Mouse (Mus musculus): ENCODE data around the gene Atp2b1. TPM values are rescaled to one million over a fixed set of nuclear protein-coding genes. Genes with fewer than 3 reads are reported as not detected.

Gene Atp2b1
- polyA plus RNA-seq, 1 experiment: 54.1 TPM

- Histone ChIP-seq H3K4me3 (replicated peaks; ENCODE audit: control insufficient read depth, low read depth, low read length) (no peak overlapping the region), H3K4me1 (ENCODE audit: control insufficient read depth, insufficient read depth, low read length) (no peaks in the 10 kb centered on the region; the same call in 1 of the 2 replicates), H3K27ac (ENCODE audit: control insufficient read depth, insufficient read depth, low read depth, low read length, poor library complexity) (no peak overlapping the region)
- no peak for TF ChIP-seq CTCF (IDR thresholded peaks at IDR 0.05; ENCODE audit: control insufficient read depth, insufficient read depth, low read length)
- TF ChIP-seq POLR2A (IDR thresholded peaks at IDR 0.05; ENCODE audit: borderline replicate concordance, control insufficient read depth, low read depth, low read length): no peak
- WGBS: 85% methylated on average over 18 of the region's 18 CpGs
These were observed 58.9 kb downstream of the Atp2b1 start for GRCm38 (mm10) chr10:98972912-98973605.

GRCm38 (mm10) chr10:98974645-98975044, 60.4 kb downstream of the Atp2b1 start:
- H3K27ac ChIP-seq (ENCODE audit: control insufficient read depth, insufficient read depth, low read depth, low read length, poor library complexity): no peak overlapping the region
- 74% methylated on average over 3 of the region's 3 CpGs for WGBS
- TF ChIP-seq POLR2A (IDR thresholded peaks at IDR 0.05; ENCODE audit: borderline replicate concordance, control insufficient read depth, low read depth, low read length) (no peak), CTCF (IDR thresholded peaks at IDR 0.05; ENCODE audit: control insufficient read depth, insufficient read depth, low read length) (no peak)
- H3K4me3 ChIP-seq (replicated peaks; ENCODE audit: control insufficient read depth, low read depth, low read length): no peak overlapping the region
- no peaks in the 10 kb centered on the region; the same call in 1 of the 2 replicates for H3K4me1 ChIP-seq (ENCODE audit: control insufficient read depth, insufficient read depth, low read length)

- no peaks in the 10 kb centered on the region; the same call in 1 of the 2 replicates for H3K4me1 ChIP-seq (ENCODE audit: control insufficient read depth, insufficient read depth, low read length)
- TF ChIP-seq POLR2A (IDR thresholded peaks at IDR 0.05; ENCODE audit: borderline replicate concordance, control insufficient read depth, low read depth, low read length) (no peak), CTCF (IDR thresholded peaks at IDR 0.05; ENCODE audit: control insufficient read depth, insufficient read depth, low read length) (no peak)
- H3K4me3 ChIP-seq (replicated peaks; ENCODE audit: control insufficient read depth, low read depth, low read length): no peak overlapping the region
- no peak overlapping the region for H3K27ac ChIP-seq (ENCODE audit: control insufficient read depth, insufficient read depth, low read depth, low read length, poor library complexity)
- WGBS: 78% methylated on average over 6 of the region's 6 CpGs
These were observed 61.4 kb downstream of the Atp2b1 start for GRCm38 (mm10) chr10:98975611-98976010.

GRCm38 (mm10) chr10:98976877-98977494, 62.8 kb downstream of the Atp2b1 start:
- TF ChIP-seq CTCF (IDR thresholded peaks at IDR 0.05; ENCODE audit: control insufficient read depth, insufficient read depth, low read length) (no peak), POLR2A (IDR thresholded peaks at IDR 0.05; ENCODE audit: borderline replicate concordance, control insufficient read depth, low read depth, low read length) (no peak)
- no peak overlapping the region for H3K4me3 ChIP-seq (replicated peaks; ENCODE audit: control insufficient read depth, low read depth, low read length)
- no peak overlapping the region for H3K27ac ChIP-seq (ENCODE audit: control insufficient read depth, insufficient read depth, low read depth, low read length, poor library complexity)
- 81% methylated on average over 6 of the region's 6 CpGs for WGBS
- no peaks in the 10 kb centered on the region; the same call in 1 of the 2 replicates for H3K4me1 ChIP-seq (ENCODE audit: control insufficient read depth, insufficient read depth, low read length)

GRCm38 (mm10) chr10:98978766-98979165, 64.6 kb downstream of the Atp2b1 start:
- 81% methylated on average over 6 of the region's 6 CpGs for WGBS

DNA sequence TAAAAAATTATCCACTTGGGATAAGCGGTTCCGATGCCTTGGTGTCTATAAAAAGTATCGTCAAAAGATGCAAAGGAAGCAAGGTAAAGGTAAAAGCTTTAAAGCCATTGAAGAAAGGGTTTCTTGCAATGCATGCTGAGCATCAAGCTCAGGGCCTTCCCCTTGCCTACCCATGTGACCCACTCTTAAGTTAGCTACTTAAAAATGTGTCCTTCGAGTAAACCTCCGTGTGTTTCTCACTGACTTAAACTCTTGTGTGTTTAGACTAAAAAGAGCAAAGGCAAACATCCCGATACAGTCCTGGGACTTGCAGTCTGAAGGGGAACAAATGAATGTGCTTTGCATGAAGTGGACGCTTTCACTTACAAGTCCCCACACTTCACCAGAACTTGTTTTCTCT, 65.1 kb downstream of the Atp2b1 start:
- 86% methylated on average over 7 of the region's 7 CpGs for WGBS
- no peak overlapping the region for H3K27ac ChIP-seq (ENCODE audit: control insufficient read depth, insufficient read depth, low read depth, low read length, poor library complexity)
- no peak overlapping the region for H3K4me3 ChIP-seq (replicated peaks; ENCODE audit: control insufficient read depth, low read depth, low read length)
- TF ChIP-seq CTCF (IDR thresholded peaks at IDR 0.05; ENCODE audit: control insufficient read depth, insufficient read depth, low read length) (no peak), POLR2A (IDR thresholded peaks at IDR 0.05; ENCODE audit: borderline replicate concordance, control insufficient read depth, low read depth, low read length) (no peak)
- no peaks in the 10 kb centered on the region; the same call in 1 of the 2 replicates for H3K4me1 ChIP-seq (ENCODE audit: control insufficient read depth, insufficient read depth, low read length)

More at GRCm38 (mm10) chr10:98978766-98979165, 64.6 kb downstream of the Atp2b1 start:
- Histone ChIP-seq H3K4me1 (ENCODE audit: control insufficient read depth, insufficient read depth, low read length) (no peaks in the 10 kb centered on the region; the same call in 1 of the 2 replicates), H3K4me3 (replicated peaks; ENCODE audit: control insufficient read depth, low read depth, low read length) (no peak overlapping the region), H3K27ac (ENCODE audit: control insufficient read depth, insufficient read depth, low read depth, low read length, poor library complexity) (no peak overlapping the region)
- TF ChIP-seq CTCF (IDR thresholded peaks at IDR 0.05; ENCODE audit: control insufficient read depth, insufficient read depth, low read length) (no peak), POLR2A (IDR thresholded peaks at IDR 0.05; ENCODE audit: borderline replicate concordance, control insufficient read depth, low read depth, low read length) (no peak)

GRCm38 (mm10) chr10:98979951-98980350, 65.7 kb downstream of the Atp2b1 start:
- 80% methylated on average over 8 of the region's 8 CpGs for WGBS
- Histone ChIP-seq H3K4me3 (replicated peaks; ENCODE audit: control insufficient read depth, low read depth, low read length) (no peak overlapping the region), H3K4me1 (ENCODE audit: control insufficient read depth, insufficient read depth, low read length) (no peaks in the 10 kb centered on the region; the same call in 1 of the 2 replicates), H3K27ac (ENCODE audit: control insufficient read depth, insufficient read depth, low read depth, low read length, poor library complexity) (no peak overlapping the region)
- no peak for TF ChIP-seq CTCF (IDR thresholded peaks at IDR 0.05; ENCODE audit: control insufficient read depth, insufficient read depth, low read length)
- no peak for TF ChIP-seq POLR2A (IDR thresholded peaks at IDR 0.05; ENCODE audit: borderline replicate concordance, control insufficient read depth, low read depth, low read length)

DNA sequence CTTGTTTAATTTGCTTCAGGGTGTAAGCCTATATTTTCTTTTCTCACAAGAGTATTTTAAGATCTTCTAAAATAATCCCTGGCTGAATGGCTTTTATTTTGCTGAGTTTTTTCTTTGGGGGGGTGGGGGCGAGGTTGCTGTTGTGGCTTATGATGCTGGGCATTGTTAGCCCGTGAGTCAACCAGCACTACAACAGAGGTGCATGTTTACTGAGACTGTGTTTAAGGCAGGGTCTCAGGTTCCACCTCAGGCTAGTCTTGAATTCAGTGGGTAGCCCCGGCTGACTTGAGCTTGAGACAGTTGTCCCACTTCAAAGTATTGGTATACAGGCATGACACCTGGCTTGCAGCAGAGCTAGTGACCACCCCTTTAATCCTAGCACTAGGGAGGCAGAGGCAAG, 77.8 kb downstream of the Atp2b1 start:
- TF ChIP-seq CTCF (IDR thresholded peaks at IDR 0.05; ENCODE audit: control insufficient read depth, insufficient read depth, low read length) (no peak), POLR2A (IDR thresholded peaks at IDR 0.05; ENCODE audit: borderline replicate concordance, control insufficient read depth, low read depth, low read length) (no peak)
- no peak overlapping the region for H3K27ac ChIP-seq (ENCODE audit: control insufficient read depth, insufficient read depth, low read depth, low read length, poor library complexity)
- 89% methylated on average over 3 of the region's 3 CpGs for WGBS
- no peaks in the 10 kb centered on the region for H3K4me1 ChIP-seq (ENCODE audit: control insufficient read depth, insufficient read depth, low read length)
- H3K4me3 ChIP-seq (replicated peaks; ENCODE audit: control insufficient read depth, low read depth, low read length): no peak overlapping the region

Measured in bone marrow, adult 2 months (tissue).